Mouse (Mus musculus) thymus, postnatal 14 days (tissue): ENCODE measurements around the gene Fmc1.

Experiments
- DNase-seq: peaks from one replicate; pipeline ENCODE4 v3.0.0; 2021

The Fmc1 gene

GRCm38 (mm10) chr6:38552636-38553000, 19.3 kb downstream of the Fmc1 start:
- DNase-seq = no peak

GRCm38 (mm10) chr6:38576096-38576495, 42.8 kb downstream of the Fmc1 start:
- DNase-seq = no peak

GRCm38 (mm10) chr6:38580112-38580857, 47.0 kb downstream of the Fmc1 start:
- DNase-seq = no peak

DNA sequence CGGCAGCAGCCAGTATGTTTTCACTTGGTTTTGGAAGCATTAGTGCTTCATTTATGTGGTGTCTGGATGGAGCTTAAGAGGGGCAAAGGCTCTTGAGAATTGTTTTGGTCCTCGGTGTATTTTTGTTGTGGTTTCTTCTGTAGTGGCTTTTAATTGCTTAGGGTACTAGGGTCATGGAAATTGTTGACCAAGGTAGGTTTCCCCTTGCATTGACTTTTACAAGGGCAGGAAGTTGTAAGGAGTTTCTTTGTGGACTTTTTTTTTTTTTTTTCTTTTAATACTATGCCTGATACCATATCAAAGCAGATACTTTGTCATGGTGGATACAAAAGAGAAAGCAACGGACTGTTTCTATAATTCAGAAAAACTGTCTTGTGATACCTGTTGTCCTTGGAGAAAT, 48.4 kb downstream of the Fmc1 start:
- DNase-seq = no peak
